Mouse (Mus musculus) kidney, adult 2 months (tissue): ENCODE measurements at regions not wholly inside any gene's neighbourhood (a gene's known extent, or its start where the extent isn't known, plus 50 kb on each side); places are given as distances from the start of the nearest gene placed in this dataset.
A peak's percentile ranks its signal among the peaks of the same experiment; 100 is the strongest.

ENCODE experiments used
- DNase-seq: peaks from one replicate; pipeline ENCODE4 v3.0.0; 2021
- H3K27ac ChIP-seq: fragments of 200-500 bp; 2 replicates; pipeline ENCODE4 v1.5.1; 2012; ENCODE audit warnings: low read depth, low read length, control low read depth, inconsistent platforms; ENCODE audit not compliant: insufficient read depth
- H3K27me3 ChIP-seq: fragments of 200-500 bp; replicated peaks from 2 replicates; pipeline ENCODE4 v1.6.1; 2012; ENCODE audit warnings: mild to moderate bottlenecking, moderate library complexity, low read length, inconsistent platforms; ENCODE audit not compliant: control insufficient read depth, insufficient read depth
- H3K36me3 ChIP-seq: fragments of 200-500 bp; 2 replicates; pipeline ENCODE4 v1.6.1; 2012; ENCODE audit warnings: mild to moderate bottlenecking, moderate library complexity, low read length, inconsistent platforms; ENCODE audit not compliant: control insufficient read depth, insufficient read depth
- H3K4me1 ChIP-seq: fragments of 200-500 bp; 2 replicates; pipeline ENCODE4 v1.6.1; 2011; ENCODE audit warnings: low read length; ENCODE audit not compliant: control insufficient read depth, insufficient read depth
- H3K4me3 ChIP-seq: fragments of 200-500 bp; 2 replicates; pipeline ENCODE4 v1.5.1; 2011; ENCODE audit warnings: mild to moderate bottlenecking, low read depth, low read length, control low read depth; ENCODE audit not compliant: insufficient read depth
- CTCF ChIP-seq: fragments of 200-500 bp; conservative IDR thresholded peaks from 2 replicates; pipeline ENCODE4 v1.5.1; 2011; ENCODE audit warnings: low read depth, mild to moderate bottlenecking, control low read depth, low read length, moderate library complexity, mixed read lengths; ENCODE audit not compliant: insufficient read depth, insufficient read length
- POLR2A ChIP-seq: fragments of 200-500 bp; IDR thresholded peaks from one replicate; pipeline ENCODE4 v1.6.1; 2011; ENCODE audit warnings: low read depth, low read length, control low read depth
- WGBS: fragments of 180-500 bp; shearing (Covaris S2); methylation state at CpG from one replicate; pipeline ENCODE4 v1.1.7; 2018; 5-methylcytosine and 5-hydroxymethylcytosine counted together

- WGBS: 41% methylated on average over 2 of the region's 2 CpGs
- no peak overlapping the region for H3K27ac ChIP-seq
- no peaks in the 10 kb centered on the region for H3K27me3 ChIP-seq
- no peaks in the 10 kb centered on the region for H3K4me1 ChIP-seq
- no peaks in the 10 kb centered on the region for H3K36me3 ChIP-seq
- peak; percentile 14 for DNase-seq
- H3K4me3 ChIP-seq: no peak overlapping the region
- TF ChIP-seq CTCF (no peak), POLR2A (no peak)
Measured at GRCm38 (mm10) chr2:178930125-178930524, 499.8 kb downstream of the Cdh26 start.

GRCm38 (mm10) chr2:178948471-178948870, 493.8 kb upstream of the Cdh4 start:
- Histone ChIP-seq H3K4me3 (no peak overlapping the region), H3K4me1 (no peaks in the 10 kb centered on the region), H3K27ac (no peak overlapping the region), H3K36me3 (no peaks in the 10 kb centered on the region), H3K27me3 (no peaks in the 10 kb centered on the region)
- no peak for DNase-seq
- 90% methylated on average over 6 of the region's 6 CpGs for WGBS
- TF ChIP-seq POLR2A (no peak), CTCF (no peak)

GRCm38 (mm10) chr2:178949103-178949502, 493.1 kb upstream of the Cdh4 start:
- Histone ChIP-seq H3K36me3 (no peaks in the 10 kb centered on the region), H3K4me3 (no peak overlapping the region), H3K27ac (no peak overlapping the region), H3K4me1 (no peaks in the 10 kb centered on the region), H3K27me3 (no peaks in the 10 kb centered on the region)
- WGBS: 29% methylated on average over 4 of the region's 4 CpGs
- TF ChIP-seq CTCF: no peak
- TF ChIP-seq POLR2A: no peak
- no peak for DNase-seq

- Histone ChIP-seq H3K36me3 (no peaks in the 10 kb centered on the region), H3K4me1 (peaks cover 4% of the 10 kb centered on the region; the same call in 1 of the 2 replicates), H3K27ac (no peak overlapping the region), H3K27me3 (no peaks in the 10 kb centered on the region), H3K4me3 (no peak overlapping the region)
- 20% methylated on average over 1 of the region's 1 CpGs for WGBS
- no peak for TF ChIP-seq CTCF
- TF ChIP-seq POLR2A: no peak
- DNase-seq: no peak
Measured at GRCm38 (mm10) chr2:178950304-178950703, 491.9 kb upstream of the Cdh4 start.

GRCm38 (mm10) chr2:178954420-178955067, 487.7 kb upstream of the Cdh4 start:
- peak; percentile 16 for DNase-seq
- Histone ChIP-seq H3K27ac (no peak overlapping the region), H3K4me1 (peaks cover 4% of the 10 kb centered on the region; the same call in 1 of the 2 replicates), H3K36me3 (no peaks in the 10 kb centered on the region), H3K27me3 (no peaks in the 10 kb centered on the region), H3K4me3 (no peak overlapping the region)
- TF ChIP-seq POLR2A: no peak
- no peak for TF ChIP-seq CTCF
- WGBS: 42% methylated on average over 2 of the region's 2 CpGs

GRCm38 (mm10) chr2:178958829-178959228, 483.4 kb upstream of the Cdh4 start:
- peaks cover 4% of the 10 kb centered on the region; the same call in 1 of the 2 replicates for H3K4me1 ChIP-seq
- no peaks in the 10 kb centered on the region for H3K36me3 ChIP-seq
- no peak overlapping the region for H3K27ac ChIP-seq
- no peak for DNase-seq
- no peaks in the 10 kb centered on the region for H3K27me3 ChIP-seq
- H3K4me3 ChIP-seq: no peak overlapping the region
- WGBS: 88% methylated on average over 10 of the region's 10 CpGs
- no peak for TF ChIP-seq CTCF
- TF ChIP-seq POLR2A: no peak

GRCm38 (mm10) chr2:178959603-178960002, 482.6 kb upstream of the Cdh4 start:
- H3K36me3 ChIP-seq: no peaks in the 10 kb centered on the region
- no peaks in the 10 kb centered on the region for H3K4me1 ChIP-seq
- 45% methylated on average over 6 of the region's 6 CpGs for WGBS

GRCm38 (mm10) chr2:178967584-178968365, 474.5 kb upstream of the Cdh4 start:
- H3K4me3 ChIP-seq: no peak overlapping the region
- TF ChIP-seq CTCF (no peak), POLR2A (no peak)
- 61% methylated on average over 11 of the region's 11 CpGs for WGBS
- H3K4me1 ChIP-seq: no peaks in the 10 kb centered on the region
- no peak overlapping the region for H3K27ac ChIP-seq
- no peaks in the 10 kb centered on the region for H3K36me3 ChIP-seq
- no peak for DNase-seq
- no peaks in the 10 kb centered on the region for H3K27me3 ChIP-seq

More at GRCm38 (mm10) chr2:178959603-178960002, 482.6 kb upstream of the Cdh4 start:
- DNase-seq: no peak
- H3K27ac ChIP-seq: no peak overlapping the region
- no peaks in the 10 kb centered on the region for H3K27me3 ChIP-seq
- TF ChIP-seq POLR2A: no peak
- no peak for TF ChIP-seq CTCF
- no peak overlapping the region for H3K4me3 ChIP-seq
